15 mouse cellular contexts compared by ENCODE assay signal in the genomic region with DNA sequence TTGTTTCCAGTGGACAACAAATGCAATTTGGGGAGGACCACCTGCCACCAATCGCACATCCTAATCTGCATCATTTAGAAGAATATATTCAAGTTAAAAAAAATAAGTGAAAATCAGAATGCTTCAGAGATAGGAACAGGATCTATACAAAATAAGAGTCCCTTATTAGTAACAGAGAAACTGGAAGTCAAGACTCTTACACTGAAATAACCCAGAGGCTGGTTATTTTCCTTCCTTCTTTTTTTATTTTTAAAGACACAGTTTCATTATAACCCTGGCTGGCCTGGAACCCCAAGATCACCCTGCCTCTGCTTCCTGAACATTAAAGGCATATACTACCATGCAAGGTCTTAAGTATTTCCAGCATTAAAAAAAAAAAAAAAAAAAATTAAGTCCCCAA. TPM values are rescaled to one million over a fixed set of nuclear protein-coding genes. Genes with fewer than 3 reads are reported as not detected.
DNase-seq lines count a peak whose midpoint lies in the region; ATAC-seq and TF ChIP-seq lines count a peak whose summit lies in the region.
"Had no signal": no experiment of that assay in that cellular context is flagged by ENCODE, and none has a peak within 500 bp of the region (broad histone marks: within the 10 kb centered on the region; RNA-seq: fewer than 3 reads in every experiment).

No protein-coding gene starts in this region.

- in situ Hi-C loops in ES-E14 (cut with MboI; ENCODE audit: low sequenced_read_pairs in 2 of 2, unreplicated experiment in 2 of 2) = no loop called here

- no peak overlapping the region for H3K27ac ChIP-seq in forebrain, embryonic 16.5 days (ENCODE audit: low read length)
- H3K27ac ChIP-seq in forebrain, embryonic 12.5 days = no peak overlapping the region
- no peak overlapping the region for H3K27ac ChIP-seq in kidney, embryonic 16.5 days (ENCODE audit: low read length)
- no peak overlapping the region for H3K27ac ChIP-seq in ES-E14 (ENCODE audit: insufficient read depth, low read depth, low read length, poor library complexity, severe bottlenecking)
- H3K27ac ChIP-seq: embryonic facial prominence, embryonic 15.5 days; limb, embryonic 12.5 days had no signal

- H3K4me3 ChIP-seq in forebrain, embryonic 16.5 days (replicated peaks; ENCODE audit: low read length) = no peak overlapping the region
- no peak overlapping the region for H3K4me3 ChIP-seq in forebrain, embryonic 12.5 days (replicated peaks)
- no peak overlapping the region for H3K4me3 ChIP-seq in kidney, embryonic 16.5 days (ENCODE audit: low read length)
- H3K4me3 ChIP-seq in ES-E14 (ENCODE audit: insufficient read depth in 1 of 2, low read depth in 1 of 2, low read length in 2 of 2, poor library complexity in 1 of 2, severe bottlenecking in 1 of 2) = no peak overlapping the region
- H3K4me3 ChIP-seq: embryonic facial prominence, embryonic 15.5 days; limb, embryonic 12.5 days had no signal

- no peak overlapping the region for H3K4me2 ChIP-seq in forebrain, embryonic 16.5 days (ENCODE audit: low read length)
- no peak overlapping the region for H3K4me2 ChIP-seq in forebrain, embryonic 12.5 days
- 0 out of 2 replicates have a peak overlapping the region, but pooled peaks have one; percentile 0 for H3K4me2 ChIP-seq in kidney, embryonic 16.5 days (replicated peaks; ENCODE audit: low read depth, low read length)
- H3K4me2 ChIP-seq: embryonic facial prominence, embryonic 15.5 days; limb, embryonic 12.5 days had no signal

- no peaks in the 10 kb centered on the region for H3K9me3 ChIP-seq in forebrain, embryonic 16.5 days (ENCODE audit: control insufficient read depth, low read length)
- H3K9me3 ChIP-seq in forebrain, embryonic 12.5 days = no peaks in the 10 kb centered on the region
- H3K9me3 ChIP-seq in kidney, embryonic 16.5 days (ENCODE audit: low read length) = no peaks in the 10 kb centered on the region
- H3K9me3 ChIP-seq in ES-E14 (ENCODE audit: control insufficient read depth, insufficient read depth, low read depth, low read length) = no peaks in the 10 kb centered on the region
- H3K9me3 ChIP-seq: embryonic facial prominence, embryonic 15.5 days had no signal

- H3K27me3 ChIP-seq in forebrain, embryonic 16.5 days (replicated peaks; ENCODE audit: control insufficient read depth, insufficient read depth, low read length) = no peaks in the 10 kb centered on the region
- H3K27me3 ChIP-seq in forebrain, embryonic 12.5 days = no peaks in the 10 kb centered on the region
- H3K27me3 ChIP-seq in kidney, embryonic 16.5 days (ENCODE audit: insufficient read depth, low read length) = no peaks in the 10 kb centered on the region
- H3K27me3 ChIP-seq: embryonic facial prominence, embryonic 15.5 days; limb, embryonic 12.5 days had no signal

- ATAC-seq in forebrain, embryonic 16.5 days = 0 out of 2 replicates have a peak, but pooled peaks have one; percentile 6
- ATAC-seq in forebrain, embryonic 12.5 days (ENCODE audit: low FRiP score) = no peak
- ATAC-seq in kidney, embryonic 16.5 days (ENCODE audit: low FRiP score, low TSS enrichment) = no peak
- peak; percentile 87 for ATAC-seq in megakaryocyte progenitor cell, adult 5-6 weeks (replicated peaks; ENCODE audit: poor library complexity)
- ATAC-seq: midbrain, embryonic 16.5 days had no signal

- peaks cover 13% of the 10 kb centered on the region for H3K4me1 ChIP-seq in forebrain, embryonic 16.5 days (replicated peaks; ENCODE audit: control insufficient read depth, insufficient read depth, low read length)
- peaks cover 18% of the 10 kb centered on the region for H3K4me1 ChIP-seq in forebrain, embryonic 12.5 days
- peaks cover 14% of the 10 kb centered on the region for H3K4me1 ChIP-seq in kidney, embryonic 16.5 days (ENCODE audit: insufficient read depth, low read length)
- peaks cover 0 to 2% of the 10 kb centered on the region in 2 experiments; a peak in 1 of 4 replicates for H3K4me1 ChIP-seq in ES-E14 (ENCODE audit: control insufficient read depth in 2 of 2, insufficient read depth in 2 of 2, low read length in 2 of 2, poor library complexity in 1 of 2)

- intact Hi-C loops in left cerebral cortex, postnatal 36 days (cut with DNase I) = no loop called here

- H3K9ac ChIP-seq in forebrain, embryonic 16.5 days (replicated peaks; ENCODE audit: low read depth, low read length) = no peak overlapping the region
- H3K9ac ChIP-seq in forebrain, embryonic 12.5 days = no peak overlapping the region
- H3K9ac ChIP-seq in kidney, embryonic 16.5 days (replicated peaks; ENCODE audit: low read length) = no peak overlapping the region
- H3K9ac ChIP-seq in ES-E14 (ENCODE audit: insufficient read depth, low read depth, low read length, poor library complexity, severe bottlenecking) = no peak overlapping the region
- H3K9ac ChIP-seq: embryonic facial prominence, embryonic 15.5 days; limb, embryonic 12.5 days had no signal

- no peaks in the 10 kb centered on the region for H3K36me3 ChIP-seq in forebrain, embryonic 16.5 days (ENCODE audit: control insufficient read depth, insufficient read depth)
- peaks cover 6% of the 10 kb centered on the region; the same call in 1 of the 2 replicates for H3K36me3 ChIP-seq in forebrain, embryonic 12.5 days (replicated peaks)
- 0 out of 2 replicates have a peak, but pooled peaks cover 2% of the 10 kb centered on the region for H3K36me3 ChIP-seq in kidney, embryonic 16.5 days (ENCODE audit: insufficient read depth, low read length)
- H3K36me3 ChIP-seq in ES-E14 (ENCODE audit: control insufficient read depth, insufficient read depth, low read length, poor library complexity, severe bottlenecking) = no peaks in the 10 kb centered on the region
- H3K36me3 ChIP-seq: embryonic facial prominence, embryonic 15.5 days; limb, embryonic 12.5 days had no signal

- no peak for DNase-seq in kidney, adult 11 months
- no peak for DNase-seq in ES-E14 (ENCODE audit: low read depth, low spot score)
- DNase-seq in left cerebral cortex, postnatal 36 days (ENCODE audit: low spot score in 2 of 2) = no peak
- DNase-seq in thymus, postnatal 36 days = no peak
- DNase-seq: adrenal gland, adult 8-10 months; cerebellum, adult 11-12 months; kidney, postnatal 4 days; right cerebral cortex, adult 18-20 months had no signal

- WGBS in forebrain, embryonic 16.5 days = 76% methylated on average over 1 of the region's 1 CpGs
- WGBS in forebrain, embryonic 12.5 days = 87% methylated on average over 1 of the region's 1 CpGs
- 84% methylated on average over 1 of the region's 1 CpGs for WGBS in kidney, embryonic 16.5 days

TF ChIP-seq in ES-E14, 5 proteins besides CTCF, POLR2A, EP300 and RAD21:
- TF ChIP-seq ZNF384 (IDR thresholded peaks at IDR 0.05; ENCODE audit: low read depth, low read length) (peak; percentile 97), HCFC1 (IDR thresholded peaks at IDR 0.05; ENCODE audit: borderline replicate concordance, insufficient read depth, low read length) (no peak)

RNA-seq across cellular contexts. Expression of a gene that starts 7.2 kb away (rescaled TPM):
- 33.0 and 34.1 TPM in 2 replicates for polyA plus RNA-seq in forebrain, embryonic 16.5 days (2015; fragmentation: Nextera tagmentation; extraction: Ambion mirVana)
- 32.2 and 39.5 TPM in 2 replicates for polyA plus RNA-seq in forebrain, embryonic 12.5 days (2016; fragmentation: Nextera tagmentation; extraction: Ambion mirVana)
- polyA plus RNA-seq in kidney, embryonic 16.5 days (2015; fragmentation: Nextera tagmentation; extraction: Ambion mirVana) = 14.8 and 15.6 TPM in 2 replicates
- total RNA-seq in ES-E14 (2012; rRNA removed) = 19.0 and 23.5 TPM in 2 replicates
- total RNA-seq in megakaryocyte progenitor cell, adult 5-6 weeks (2015) = 32.0 and 35.0 TPM in 2 replicates
- 17.8 and 22.7 TPM in 2 replicates for total RNA-seq in megakaryocyte progenitor cell, adult 5-6 weeks (2017)
- 100 to 1,000 TPM; 106 to 122 TPM for total RNA-seq in left cerebral cortex, postnatal 36 days (2021)

Comparison
In these comparisons a context has a peak if more than half of its experiments do, and no peak if none do; other contexts are left out.
1. ATAC-seq: peak in forebrain, embryonic 16.5 days (single experiment) and megakaryocyte progenitor cell, adult 5-6 weeks (single experiment); none in forebrain, embryonic 12.5 days (single experiment) and kidney, embryonic 16.5 days (single experiment).